Mouse (Mus musculus): Measurements from ENCODE around the gene Foxp4. TPM values are rescaled to one million over a fixed set of nuclear protein-coding genes. Genes with fewer than 3 reads are reported as not detected.

Gene Foxp4
- polyA plus RNA-seq, 1 experiment: 10.6 TPM

- H3K4me1 ChIP-seq (ENCODE audit: control insufficient read depth): peaks cover 9% of the 10 kb centered on the region
- H3K27me3 ChIP-seq (ENCODE audit: control insufficient read depth): no peaks in the 10 kb centered on the region
- H3K9me3 ChIP-seq (ENCODE audit: control insufficient read depth, low read length): no peaks in the 10 kb centered on the region
- no peak overlapping the region for H3K4me3 ChIP-seq (replicated peaks)
- TF ChIP-seq GATA1 (IDR thresholded peaks at IDR 0.05; ENCODE audit: low read length) (no peak), TAL1 (IDR thresholded peaks at IDR 0.05; ENCODE audit: low read length) (no peak)
- peaks cover 19% of the 10 kb centered on the region for H3K36me3 ChIP-seq (ENCODE audit: control insufficient read depth)
These were observed 36.3 kb downstream of the Foxp4 start for GRCm38 (mm10) chr17:47888155-47888455.

GRCm38 (mm10) chr17:47887381-47888154 is 36.9 kb downstream of the Foxp4 start:
- Histone ChIP-seq H3K9me3 (ENCODE audit: control insufficient read depth, low read length) (no peaks in the 10 kb centered on the region), H3K27me3 (ENCODE audit: control insufficient read depth) (no peaks in the 10 kb centered on the region), H3K36me3 (ENCODE audit: control insufficient read depth) (peaks cover 24% of the 10 kb centered on the region), H3K4me3 (replicated peaks) (no peak overlapping the region), H3K4me1 (ENCODE audit: control insufficient read depth) (peaks cover 9% of the 10 kb centered on the region)
- TF ChIP-seq GATA1 (IDR thresholded peaks at IDR 0.05; ENCODE audit: low read length): no peak
- TF ChIP-seq TAL1 (IDR thresholded peaks at IDR 0.05; ENCODE audit: low read length): no peak

- peaks cover 55% of the 10 kb centered on the region for H3K36me3 ChIP-seq (ENCODE audit: control insufficient read depth)
- no peaks in the 10 kb centered on the region for H3K27me3 ChIP-seq (ENCODE audit: control insufficient read depth)
- TF ChIP-seq GATA1 (IDR thresholded peaks at IDR 0.05; ENCODE audit: low read length) (no peak), TAL1 (IDR thresholded peaks at IDR 0.05; ENCODE audit: low read length) (no peak)
- H3K9me3 ChIP-seq (ENCODE audit: control insufficient read depth, low read length): no peaks in the 10 kb centered on the region
- H3K4me1 ChIP-seq (ENCODE audit: control insufficient read depth): peaks cover 9% of the 10 kb centered on the region
- no peak overlapping the region for H3K4me3 ChIP-seq (replicated peaks)
These were observed 41.3 kb downstream of the Foxp4 start for GRCm38 (mm10) chr17:47883099-47883498.

- Histone ChIP-seq H3K4me3 (replicated peaks) (no peak overlapping the region), H3K4me1 (ENCODE audit: control insufficient read depth) (peaks cover 5% of the 10 kb centered on the region; the same call in 1 of the 2 replicates), H3K36me3 (ENCODE audit: control insufficient read depth) (peaks cover 69% of the 10 kb centered on the region), H3K27me3 (ENCODE audit: control insufficient read depth) (no peaks in the 10 kb centered on the region), H3K9me3 (ENCODE audit: control insufficient read depth, low read length) (no peaks in the 10 kb centered on the region)
- TF ChIP-seq GATA1 (IDR thresholded peaks at IDR 0.05; ENCODE audit: low read length) (no peak), TAL1 (IDR thresholded peaks at IDR 0.05; ENCODE audit: low read length) (no peak)
These were observed 43.1 kb downstream of the Foxp4 start for GRCm38 (mm10) chr17:47881330-47881729.

GRCm38 (mm10) chr17:47879207-47879606 is 45.2 kb downstream of the Foxp4 start:
- Histone ChIP-seq H3K36me3 (ENCODE audit: control insufficient read depth) (peaks cover 79% of the 10 kb centered on the region), H3K27me3 (ENCODE audit: control insufficient read depth) (no peaks in the 10 kb centered on the region), H3K9me3 (ENCODE audit: control insufficient read depth, low read length) (no peaks in the 10 kb centered on the region), H3K4me1 (ENCODE audit: control insufficient read depth) (peaks cover 5% of the 10 kb centered on the region; the same call in 1 of the 2 replicates), H3K4me3 (replicated peaks) (no peak overlapping the region)
- no peak for TF ChIP-seq GATA1 (IDR thresholded peaks at IDR 0.05; ENCODE audit: low read length)
- TF ChIP-seq TAL1 (IDR thresholded peaks at IDR 0.05; ENCODE audit: low read length): no peak

GRCm38 (mm10) chr17:47878378-47879089 is 45.9 kb downstream of the Foxp4 start:
- Histone ChIP-seq H3K36me3 (ENCODE audit: control insufficient read depth) (peaks cover 75% of the 10 kb centered on the region), H3K4me3 (replicated peaks) (no peak overlapping the region), H3K4me1 (ENCODE audit: control insufficient read depth) (peaks cover 5% of the 10 kb centered on the region; the same call in 1 of the 2 replicates), H3K27me3 (ENCODE audit: control insufficient read depth) (no peaks in the 10 kb centered on the region), H3K9me3 (ENCODE audit: control insufficient read depth, low read length) (no peaks in the 10 kb centered on the region)
- TF ChIP-seq TAL1 (IDR thresholded peaks at IDR 0.05; ENCODE audit: low read length) (no peak), GATA1 (IDR thresholded peaks at IDR 0.05; ENCODE audit: low read length) (no peak)

- TF ChIP-seq TAL1 (IDR thresholded peaks at IDR 0.05; ENCODE audit: low read length): no peak
- TF ChIP-seq GATA1 (IDR thresholded peaks at IDR 0.05; ENCODE audit: low read length): no peak
- Histone ChIP-seq H3K36me3 (ENCODE audit: control insufficient read depth) (peaks cover 76% of the 10 kb centered on the region), H3K27me3 (ENCODE audit: control insufficient read depth) (no peaks in the 10 kb centered on the region), H3K9me3 (ENCODE audit: control insufficient read depth, low read length) (no peaks in the 10 kb centered on the region), H3K4me3 (replicated peaks) (no peak overlapping the region), H3K4me1 (ENCODE audit: control insufficient read depth) (peaks cover 6% of the 10 kb centered on the region)
These were observed 46.6 kb downstream of the Foxp4 start for GRCm38 (mm10) chr17:47877715-47878377.

- peaks cover 68% of the 10 kb centered on the region for H3K36me3 ChIP-seq (ENCODE audit: control insufficient read depth)
These were observed 47.4 kb downstream of the Foxp4 start for GRCm38 (mm10) chr17:47876776-47877714.

More at GRCm38 (mm10) chr17:47876776-47877714, 47.4 kb downstream of the Foxp4 start:
- peaks cover 6% of the 10 kb centered on the region for H3K4me1 ChIP-seq (ENCODE audit: control insufficient read depth)
- no peaks in the 10 kb centered on the region for H3K27me3 ChIP-seq (ENCODE audit: control insufficient read depth)
- H3K9me3 ChIP-seq (ENCODE audit: control insufficient read depth, low read length): no peaks in the 10 kb centered on the region
- TF ChIP-seq TAL1 (IDR thresholded peaks at IDR 0.05; ENCODE audit: low read length) (no peak), GATA1 (IDR thresholded peaks at IDR 0.05; ENCODE audit: low read length) (no peak)
- H3K4me3 ChIP-seq (replicated peaks): no peak overlapping the region

Measured in erythroblast, embryonic 14.5 days (primary cell).